Mouse (Mus musculus) fat pad, adult 2 months (tissue): Measurements from ENCODE around the gene Pkdcc.

ENCODE experiments used
- DNase-seq: peaks from one replicate; pipeline ENCODE4 v3.0.0-alpha.2; 2011; ENCODE audit warnings: low read depth, low spot score; ENCODE audit errors: extremely low read depth

Gene Pkdcc

GRCm38 (mm10) chr17:83214674-83215528 is at the start of gene Pkdcc:
Gene Pkdcc (plus strand): TSS chr17:83215292.
- no peak for DNase-seq

DNA sequence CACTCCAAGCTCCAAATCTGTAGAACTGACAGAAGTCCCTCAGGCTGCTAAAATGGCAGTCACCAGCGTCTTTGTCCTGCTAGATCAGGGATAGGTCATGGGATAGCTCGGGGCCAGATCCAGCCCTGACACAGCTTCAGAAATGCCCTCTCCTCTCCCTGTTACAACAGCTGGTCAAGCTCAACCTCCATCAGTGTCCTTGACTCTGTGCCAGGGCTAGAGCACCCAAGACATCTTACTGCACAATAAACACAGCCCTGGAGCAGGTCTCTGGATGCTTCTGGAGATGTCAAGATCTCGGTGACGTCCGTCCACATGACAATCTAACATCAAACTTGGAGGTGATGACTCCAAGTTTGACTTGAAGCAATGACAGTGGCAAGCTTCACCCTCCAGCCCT is 48.9 kb upstream of the Pkdcc start:
- DNase-seq: no peak

GRCm38 (mm10) chr17:83176146-83176545 is 38.9 kb upstream of the Pkdcc start:
- no peak for DNase-seq

DNA sequence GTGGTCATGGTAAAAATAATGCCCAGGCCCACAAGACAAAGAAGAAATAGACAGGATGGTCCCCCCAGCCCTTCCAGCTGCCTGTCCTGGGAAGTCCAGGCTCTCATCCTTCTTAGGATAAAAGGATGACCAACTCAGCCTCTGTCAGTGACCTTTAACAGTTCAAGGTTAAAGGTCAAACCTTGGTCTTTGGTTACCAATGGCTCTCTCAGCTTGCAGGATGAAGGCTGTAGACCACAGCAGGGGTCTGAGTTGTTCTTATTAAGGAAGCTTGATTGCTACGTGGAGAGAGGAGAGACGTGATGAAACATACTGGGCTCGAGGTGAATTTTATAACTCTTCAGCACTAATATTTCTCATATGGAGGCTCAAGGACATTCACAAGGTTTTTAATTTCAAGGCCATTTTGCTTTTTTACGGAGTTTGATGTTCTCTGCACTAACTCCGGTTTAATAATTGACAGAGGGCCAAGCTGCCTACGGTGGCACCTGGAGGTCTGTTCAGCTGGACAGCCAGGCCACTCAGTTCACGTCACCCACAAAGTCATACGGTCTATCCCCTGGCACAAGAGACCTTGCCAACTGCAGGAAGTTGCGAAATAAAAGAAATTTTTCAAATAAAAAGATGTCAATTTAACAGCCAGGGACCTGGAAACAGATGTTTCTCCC is 36.5 kb upstream of the Pkdcc start:
- DNase-seq: no peak

- DNase-seq: no peak
Measured at GRCm38 (mm10) chr17:83179151-83179531, 36.0 kb upstream of the Pkdcc start.

GRCm38 (mm10) chr17:83179569-83179968 is 35.5 kb upstream of the Pkdcc start:
- no peak for DNase-seq

GRCm38 (mm10) chr17:83181086-83181485 is 34.0 kb upstream of the Pkdcc start:
- no peak for DNase-seq

DNA sequence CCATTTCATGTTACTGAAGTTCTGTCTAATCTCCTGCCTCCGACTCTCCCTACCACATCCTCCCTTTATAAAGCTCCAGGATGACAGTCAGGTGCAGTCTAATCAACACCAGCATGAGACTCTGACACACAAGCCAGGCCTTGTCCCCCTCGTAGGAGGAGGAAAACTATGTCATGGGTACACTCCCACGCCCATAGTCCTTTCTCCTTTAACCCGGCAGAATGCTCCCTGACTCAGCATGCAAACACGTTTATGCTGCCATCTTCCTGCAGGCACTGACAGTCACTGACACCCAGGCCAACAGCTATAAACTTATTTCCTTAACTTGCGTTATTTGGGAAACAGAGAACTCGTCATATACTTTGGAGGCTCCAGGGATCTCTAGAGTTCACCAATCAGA is 33.5 kb upstream of the Pkdcc start:
- peak; percentile 95 for DNase-seq

DNA sequence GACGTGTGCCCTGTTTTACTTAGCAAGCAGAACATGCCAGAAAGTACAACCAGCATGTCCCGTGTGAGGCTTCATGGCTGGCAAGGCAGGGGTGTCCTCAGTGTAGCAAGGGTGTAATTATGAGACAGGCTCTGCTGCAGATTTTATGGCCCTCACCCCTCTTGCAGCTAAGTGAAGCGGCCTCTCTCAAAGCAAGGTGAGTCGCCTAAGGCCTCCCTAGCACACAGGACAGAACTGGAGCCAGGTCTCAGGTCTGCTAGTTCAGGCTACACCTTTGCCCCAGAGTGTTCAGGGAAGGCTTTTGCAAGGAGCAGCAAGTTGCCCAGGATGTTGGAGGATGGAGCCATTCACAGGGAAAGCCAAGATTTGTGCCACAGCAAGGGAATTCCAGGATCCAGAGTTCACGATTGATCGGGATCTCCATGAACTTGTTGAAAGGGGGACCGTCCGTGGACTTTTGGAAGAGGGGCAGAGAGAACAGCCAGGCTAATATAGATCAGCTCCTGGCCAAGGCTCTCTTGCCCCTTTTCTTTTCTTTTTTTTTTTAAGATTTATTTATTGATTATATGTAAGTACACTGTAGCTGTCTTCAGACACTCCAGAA is 32.9 kb upstream of the Pkdcc start:
- DNase-seq: peak; percentile 74

DNA sequence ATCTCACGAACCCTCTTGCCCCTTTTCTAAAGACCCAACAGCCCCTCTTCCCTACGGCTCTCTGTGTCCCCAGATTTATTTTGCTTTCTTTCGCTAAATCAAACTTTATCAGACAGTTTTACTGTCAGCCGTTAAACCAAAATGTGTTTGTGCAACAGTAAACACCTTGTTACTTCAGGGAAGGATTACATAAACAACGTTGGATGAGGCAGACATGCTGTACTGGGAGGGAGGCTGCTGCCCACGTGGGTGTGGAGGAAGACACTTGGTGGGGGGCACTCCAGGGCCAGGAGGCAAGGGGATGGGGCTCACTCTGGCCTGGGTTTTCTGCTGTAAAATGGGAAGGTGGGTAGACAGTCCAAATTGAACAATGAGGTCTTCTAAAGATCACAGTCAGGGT is 32.3 kb upstream of the Pkdcc start:
- no peak for DNase-seq

DNA sequence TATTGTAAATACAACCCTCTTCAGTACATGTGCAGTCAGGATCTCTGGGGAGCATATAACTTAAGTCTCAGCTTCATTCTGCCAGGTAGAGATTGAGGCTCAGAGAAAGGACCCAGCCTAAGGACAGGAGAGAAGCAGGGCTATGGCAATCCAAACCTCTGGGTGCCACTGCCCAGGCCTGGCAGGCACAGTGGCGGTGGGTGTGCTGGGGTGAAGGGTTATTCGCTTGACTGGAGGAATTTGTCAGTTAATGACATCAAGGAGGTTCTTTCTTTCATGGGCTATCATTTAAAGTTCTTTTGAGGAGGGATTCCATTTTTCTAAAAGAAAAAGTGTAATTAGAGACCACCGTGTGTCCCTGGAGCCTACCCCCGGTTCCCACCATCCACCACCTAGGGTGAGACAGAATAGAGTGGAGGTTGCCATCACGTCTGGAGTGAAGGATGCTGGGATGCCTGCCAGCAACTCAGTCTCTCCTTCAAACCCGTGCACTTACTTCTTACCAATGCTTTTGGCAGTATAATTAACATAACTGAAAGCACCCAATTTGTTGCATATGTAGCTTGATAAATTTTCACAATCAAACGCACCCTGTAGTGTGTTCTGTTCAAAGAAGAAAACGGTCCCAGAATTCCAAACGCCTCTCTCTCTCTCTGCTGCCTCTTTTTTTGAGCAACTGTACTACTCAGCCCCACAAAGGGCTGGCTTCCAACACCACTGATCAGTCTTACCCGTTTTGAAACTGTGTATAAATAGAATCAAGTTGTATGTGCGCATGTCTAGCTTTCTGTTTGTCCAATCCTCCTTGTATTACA is 27.1 kb upstream of the Pkdcc start:
- DNase-seq: no peak

- no peak for DNase-seq
Measured at GRCm38 (mm10) chr17:83190810-83191209, 24.3 kb upstream of the Pkdcc start.

- DNase-seq: no peak
Measured at GRCm38 (mm10) chr17:83194491-83194890, 20.6 kb upstream of the Pkdcc start.

DNA sequence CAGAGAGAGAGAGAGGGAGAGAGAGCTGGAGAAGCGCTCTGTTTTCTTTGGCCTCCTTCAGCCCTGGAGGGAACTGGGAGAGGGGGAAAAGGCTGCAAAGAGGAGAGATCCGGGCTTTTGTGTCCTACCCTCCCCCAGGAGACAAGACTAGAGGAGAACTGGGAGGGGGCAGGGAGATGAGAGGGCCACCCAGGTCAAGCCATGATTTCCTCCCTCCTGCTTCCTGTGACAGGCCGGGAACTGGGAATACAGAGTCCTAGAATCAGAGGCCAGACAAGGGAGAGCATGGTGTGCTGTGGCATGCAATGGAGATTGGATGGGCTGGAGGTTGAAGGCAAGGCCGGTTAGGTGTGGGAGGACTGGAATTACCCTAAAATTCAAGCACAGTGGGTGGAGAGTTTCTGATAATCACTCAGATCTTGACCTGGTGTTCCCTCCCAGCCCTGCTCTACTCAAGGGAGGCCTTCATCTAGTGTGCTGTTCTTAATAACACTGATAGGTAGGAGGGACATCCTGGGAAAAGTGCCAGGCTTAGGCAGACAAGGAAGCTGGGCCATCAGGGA is 17.6 kb upstream of the Pkdcc start:
- DNase-seq: no peak

DNA sequence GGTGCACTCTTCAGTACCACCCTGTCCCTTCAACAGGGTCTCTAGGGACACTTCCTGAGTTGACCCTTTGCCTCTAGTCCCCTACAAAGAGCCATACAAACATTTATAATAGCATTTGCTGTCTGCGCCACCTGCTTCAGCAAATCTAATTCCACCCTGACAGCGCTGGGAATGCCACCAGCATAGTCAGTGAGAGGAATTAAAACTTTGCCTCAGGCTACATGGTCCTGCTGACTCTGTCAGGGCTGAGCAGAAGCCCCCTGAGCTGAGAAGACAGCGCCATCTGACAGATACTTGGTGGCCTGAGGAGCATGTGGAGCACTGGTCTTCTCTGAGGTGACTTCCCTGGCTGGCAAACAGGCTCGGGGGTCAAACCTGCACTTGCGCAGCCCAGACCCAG is 14.6 kb upstream of the Pkdcc start:
- no peak for DNase-seq

DNA sequence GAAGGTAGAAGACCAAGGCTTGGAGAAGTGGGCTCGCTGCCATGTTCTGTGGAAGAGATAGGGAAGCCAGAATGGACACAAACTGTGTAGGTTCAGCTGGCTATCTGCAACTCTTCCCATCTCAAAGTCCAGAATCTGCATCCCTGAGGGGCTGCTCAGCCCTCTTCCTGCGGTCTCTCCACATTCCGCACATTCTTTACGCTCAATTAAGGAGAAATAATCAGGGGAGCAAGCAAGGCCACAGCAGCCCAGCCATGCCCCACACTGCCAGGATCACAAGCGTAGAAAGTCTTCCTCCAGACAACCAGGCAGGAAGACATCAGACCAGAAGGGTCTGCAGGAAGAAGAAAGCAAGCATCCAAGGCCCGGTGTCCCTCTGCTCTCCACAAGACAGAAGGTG is 13.8 kb upstream of the Pkdcc start:
- DNase-seq: no peak

DNA sequence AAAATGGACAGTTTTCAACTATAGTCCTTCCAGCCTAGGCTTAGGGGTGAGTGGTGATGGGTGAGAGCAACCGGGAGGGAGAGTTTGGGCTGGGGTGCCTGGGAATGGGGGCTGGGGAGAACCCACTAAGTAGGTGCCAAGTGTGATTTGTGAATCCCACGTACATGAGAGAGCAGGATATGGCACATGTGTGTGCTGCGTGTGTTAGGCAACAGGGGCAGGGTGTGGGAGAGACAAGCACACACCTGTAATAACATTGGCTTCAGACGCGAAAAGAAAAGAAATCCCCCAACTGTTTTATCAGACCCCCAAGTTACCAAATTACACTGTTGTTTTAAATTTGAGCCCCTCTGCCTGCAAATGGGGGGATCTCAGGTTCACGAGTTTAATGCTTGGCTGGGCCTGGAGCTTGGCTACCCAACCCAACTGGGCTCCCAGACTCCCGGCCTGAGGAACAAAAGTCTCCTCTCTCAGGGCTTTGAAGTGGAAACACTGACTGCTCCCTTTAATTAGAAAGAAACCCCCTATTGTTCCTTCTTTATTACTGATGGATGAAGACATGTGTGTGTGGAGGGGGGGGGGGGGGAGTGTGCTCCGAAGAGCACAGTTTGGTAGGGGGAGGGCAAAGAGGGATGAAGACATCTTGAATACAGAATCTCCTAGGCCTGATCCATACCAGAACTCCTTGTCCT is 11.3 kb upstream of the Pkdcc start:
- no peak for DNase-seq

- no peak for DNase-seq
Measured at GRCm38 (mm10) chr17:83207296-83207695, 7.8 kb upstream of the Pkdcc start.

DNA sequence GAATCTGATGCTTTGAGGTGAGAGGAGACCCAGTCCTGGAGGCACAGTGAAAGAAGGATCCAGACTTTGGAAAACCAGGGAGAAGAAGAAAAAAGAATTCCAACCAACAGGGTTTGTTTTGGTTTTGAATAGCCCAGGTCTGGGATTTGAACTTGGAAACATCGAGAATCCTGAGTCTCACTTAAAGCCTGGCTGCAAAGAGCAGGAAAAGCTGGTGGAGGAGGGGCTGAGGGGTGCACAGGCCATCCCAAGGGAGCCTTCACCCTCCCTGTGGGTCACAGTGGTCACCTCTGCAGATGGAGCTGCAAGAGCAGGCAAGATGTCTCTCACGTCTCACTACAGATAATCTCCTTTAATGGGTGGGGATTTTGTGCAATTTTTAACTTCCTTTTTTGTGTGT is 6.6 kb upstream of the Pkdcc start:
- DNase-seq: no peak

DNA sequence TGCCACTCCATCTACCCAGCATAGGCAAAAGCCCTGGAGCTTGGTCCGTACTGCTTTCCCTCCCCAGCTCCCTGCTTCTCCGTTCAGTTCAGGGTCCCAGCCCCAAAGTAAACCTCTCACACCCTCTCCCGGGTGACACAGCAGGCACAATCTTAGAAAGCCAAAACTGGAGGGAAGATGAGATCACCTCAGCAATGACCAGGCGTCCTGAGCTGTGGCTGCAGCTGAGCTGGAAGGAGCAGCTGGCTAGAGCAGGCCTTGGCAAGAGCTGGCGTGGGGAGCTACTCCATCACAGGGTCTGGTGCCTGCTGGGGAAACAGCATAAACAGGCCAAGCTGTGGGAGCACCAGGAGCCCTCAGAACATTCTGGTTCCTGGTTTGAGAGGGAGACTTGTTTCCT is 4.6 kb upstream of the Pkdcc start:
- no peak for DNase-seq
